Mouse (Mus musculus): Measurements from ENCODE around the gene Lsm10.

- TF ChIP-seq EP300 (optimal IDR thresholded peaks at IDR 0.05), result no peak
- TF ChIP-seq CTCF (IDR thresholded peaks at IDR 0.05; ENCODE audit: low read depth), result no peak
Observed at GRCm38 (mm10) chr4:126141021-126141420, 44.6 kb downstream of the Lsm10 start.

Measured in stomach, postnatal 0 days (tissue).